17 mouse cellular contexts compared by ENCODE assay signal in the genomic region with DNA sequence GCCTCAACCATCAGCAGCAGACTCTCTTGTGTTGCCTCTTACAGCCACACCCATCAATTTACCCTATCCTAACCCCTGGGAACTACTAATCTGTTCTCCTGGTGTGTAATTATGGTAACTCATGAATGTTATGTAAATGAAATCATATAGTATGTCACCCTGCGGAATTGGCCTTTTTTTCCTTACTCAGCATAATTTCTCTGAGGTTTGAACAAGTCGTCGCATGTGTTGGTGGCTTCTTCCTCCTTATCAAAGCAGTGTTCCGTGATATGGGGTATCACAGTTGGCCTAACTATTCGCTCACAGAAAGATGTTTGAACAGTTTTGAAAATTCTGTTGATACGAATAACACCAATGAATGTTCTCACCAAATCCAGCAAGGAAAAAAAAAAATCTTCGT.
A peak's percentile ranks its signal among the peaks of the same experiment; 100 is the strongest.
DNase-seq lines count a peak whose midpoint lies in the region; TF ChIP-seq lines count a peak whose summit lies in the region.
"Had no signal": no experiment of that assay in that cellular context is flagged by ENCODE, and none has a peak within 500 bp of the region (broad histone marks: within the 10 kb centered on the region; RNA-seq: fewer than 3 reads in every experiment).

No protein-coding gene starts in this region.

- no peaks in the 10 kb centered on the region for H3K36me3 ChIP-seq in ES-E14 (ENCODE audit: control insufficient read depth, insufficient read depth, low read length, poor library complexity, severe bottlenecking)
- H3K36me3 ChIP-seq: embryonic facial prominence, embryonic 13.5 days; forebrain, embryonic 15.5 days had no signal

- DNase-seq in heart, adult 11 months = peak; percentile 44
- DNase-seq in heart, postnatal 10 days = no peak
- DNase-seq in ES-E14 (ENCODE audit: low read depth, low spot score) = no peak
- no peak for DNase-seq in layer of hippocampus, adult 2 months (ENCODE audit: low spot score in 2 of 2)
- DNase-seq in left cerebral cortex, adult 8-10 months (ENCODE audit: low spot score in 2 of 2) = no peak
- DNase-seq: adrenal gland, adult 8-10 months; adrenal gland, postnatal 14 days; adrenal gland, postnatal 36 days; cerebellum, adult 11-12 months; cerebellum, adult 2 months; cerebellum, adult 9-10 months; cerebellum, postnatal 10 days; cerebellum, postnatal 25 days; forebrain, postnatal 0 days had no signal

- no peaks in the 10 kb centered on the region for H3K9me3 ChIP-seq in ES-E14 (ENCODE audit: control insufficient read depth, insufficient read depth, low read depth, low read length)
- H3K9me3 ChIP-seq: embryonic facial prominence, embryonic 13.5 days; forebrain, embryonic 13.5 days; forebrain, embryonic 15.5 days had no signal

- no peak for TF ChIP-seq CTCF in layer of hippocampus, adult 2 months (conservative IDR thresholded peaks at IDR 0.05)

- intact Hi-C loops in heart, postnatal 10 days (cut with DNase I) = no loop called here

- H3K9ac ChIP-seq in ES-E14 (ENCODE audit: insufficient read depth, low read depth, low read length, poor library complexity, severe bottlenecking) = no peak overlapping the region
- H3K9ac ChIP-seq: embryonic facial prominence, embryonic 13.5 days; forebrain, embryonic 13.5 days; forebrain, embryonic 15.5 days; forebrain, postnatal 0 days had no signal

- no peak overlapping the region for H3K27ac ChIP-seq in ES-E14 (ENCODE audit: insufficient read depth, low read depth, low read length, poor library complexity, severe bottlenecking)
- no peak overlapping the region for H3K27ac ChIP-seq in layer of hippocampus, adult 2 months
- H3K27ac ChIP-seq: embryonic facial prominence, embryonic 13.5 days; forebrain, embryonic 13.5 days; forebrain, embryonic 15.5 days had no signal

- H3K4me1 ChIP-seq in ES-E14 (ENCODE audit: control insufficient read depth in 2 of 2, insufficient read depth in 2 of 2, low read length in 2 of 2, poor library complexity in 1 of 2) = no peaks in the 10 kb centered on the region
- H3K4me1 ChIP-seq: forebrain, embryonic 13.5 days had no signal

- in situ Hi-C loops in ES-E14 (cut with MboI; ENCODE audit: low sequenced_read_pairs in 2 of 2, unreplicated experiment in 2 of 2) = no loop called here

- H3K4me3 ChIP-seq in ES-E14 (ENCODE audit: insufficient read depth in 1 of 2, low read depth in 1 of 2, low read length in 2 of 2, poor library complexity in 1 of 2, severe bottlenecking in 1 of 2) = no peak overlapping the region
- no peak overlapping the region for H3K4me3 ChIP-seq in layer of hippocampus, adult 2 months
- H3K4me3 ChIP-seq: embryonic facial prominence, embryonic 13.5 days; forebrain, embryonic 13.5 days; forebrain, embryonic 15.5 days had no signal

TF ChIP-seq in ES-E14, 5 proteins besides CTCF, POLR2A, EP300 and RAD21:
- TF ChIP-seq CHD2 (IDR thresholded peaks at IDR 0.05; ENCODE audit: low read depth, low read length) (no peak), MAFK (IDR thresholded peaks at IDR 0.05; ENCODE audit: insufficient read depth, low read depth, low read length) (peak; percentile 90), ZNF384 (IDR thresholded peaks at IDR 0.05; ENCODE audit: low read depth, low read length) (no peak)
